Mouse (Mus musculus) midbrain, postnatal 0 days (tissue): ENCODE measurements at regions not wholly inside any gene's neighbourhood (a gene's known extent, or its start where the extent isn't known, plus 50 kb on each side); places are given as distances from the start of the nearest gene placed in this dataset.

Source experiments
- ATAC-seq: fragments of 200-750 bp; cut with Nextera tagmentation; 2 replicates; pipeline ENCODE4 v1.8.0; 2017; ENCODE audit warnings: moderate number of reproducible peaks, mild to moderate bottlenecking, moderate TSS enrichment, moderate library complexity; ENCODE audit not compliant: low FRiP score
- DNase-seq: peaks from one replicate; pipeline ENCODE4 v3.0.0-alpha.2; 2015; ENCODE audit warnings: low spot score
- H3K27ac ChIP-seq: fragments of 300-500 bp; sonication (generic); 2 replicates; pipeline ENCODE4 v1.5.1; 2014; ENCODE audit warnings: low read depth, mild to moderate bottlenecking, low read length, mixed read lengths
- H3K27me3 ChIP-seq: fragments of 300-500 bp; sonication (generic); 2 replicates; pipeline ENCODE4 v1.6.1; 2014; ENCODE audit warnings: low read length, control low read depth, mixed read lengths; ENCODE audit not compliant: insufficient read depth
- H3K36me3 ChIP-seq: fragments of 300-500 bp; sonication (generic); 2 replicates; pipeline ENCODE4 v1.6.1; 2014; ENCODE audit warnings: low read length, control low read depth, mixed read lengths; ENCODE audit not compliant: insufficient read depth
- H3K4me1 ChIP-seq: fragments of 300-500 bp; sonication (generic); 2 replicates; pipeline ENCODE4 v1.6.1; 2014; ENCODE audit warnings: mild to moderate bottlenecking, control low read depth, antibody characterized with exemption, low read length, mixed read lengths; ENCODE audit not compliant: insufficient read depth
- H3K4me2 ChIP-seq: fragments of 300-500 bp; sonication (generic); 2 replicates; pipeline ENCODE4 v1.6.1; 2014; ENCODE audit warnings: low read depth, mild to moderate bottlenecking, low read length, mixed read lengths; ENCODE audit not compliant: poor library complexity, severe bottlenecking
- H3K4me3 ChIP-seq: fragments of 300-500 bp; sonication (generic); 2 replicates; pipeline ENCODE4 v1.5.1; 2014; ENCODE audit warnings: low read depth, mild to moderate bottlenecking, low read length, moderate library complexity
- H3K9ac ChIP-seq: fragments of 300-500 bp; sonication (generic); replicated peaks from 2 replicates; pipeline ENCODE4 v1.6.1; 2014; ENCODE audit warnings: mild to moderate bottlenecking, low read length, moderate library complexity, mixed read lengths; ENCODE audit not compliant: poor library complexity, severe bottlenecking
- H3K9me3 ChIP-seq: fragments of 300-500 bp; sonication (generic); 2 replicates; pipeline ENCODE4 v1.6.1; 2016; ENCODE audit warnings: low read length, control low read depth
- CTCF ChIP-seq: IDR thresholded peaks from 2 replicates; pipeline ENCODE4 v1.5.1; 2016; ENCODE audit warnings: antibody characterized with exemption, mild to moderate bottlenecking
- WGBS: fragments of 180-500 bp; shearing (Covaris S2); extraction: QIAGEN DNeasy Blood & Tissue Kit; methylation state at CpG from one replicate; pipeline ENCODE4 v1.1.7; 2014; 5-methylcytosine and 5-hydroxymethylcytosine counted together

DNA sequence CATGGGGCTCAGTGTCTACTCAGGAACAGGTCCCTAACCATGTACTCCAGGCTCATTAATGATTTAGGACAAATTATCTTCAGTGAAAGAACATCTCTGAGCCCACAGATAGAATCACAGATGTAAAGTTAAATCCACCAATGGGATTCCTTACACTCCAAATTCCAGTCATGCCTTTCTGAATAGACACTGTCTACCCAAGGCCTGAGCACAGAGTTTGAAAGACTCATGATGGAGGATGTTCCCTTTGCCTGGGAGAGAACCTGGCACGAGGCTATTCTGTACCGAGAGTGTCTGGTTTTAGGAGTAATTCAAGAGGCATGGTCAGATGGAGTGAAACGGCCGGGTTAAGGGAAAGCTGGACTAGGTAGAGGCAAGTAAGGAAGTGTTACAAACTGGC is 440.9 kb upstream of the Arglu1 start:
- Histone ChIP-seq H3K9me3 (no peaks in the 10 kb centered on the region), H3K36me3 (no peaks in the 10 kb centered on the region), H3K27me3 (no peaks in the 10 kb centered on the region), H3K27ac (no peak overlapping the region), H3K4me1 (no peaks in the 10 kb centered on the region), H3K9ac (no peak overlapping the region), H3K4me2 (no peak overlapping the region), H3K4me3 (no peak overlapping the region)
- ATAC-seq (no peak), DNase-seq (no peak)
- WGBS: 78% methylated on average over 4 of the region's 4 CpGs
- no peak for TF ChIP-seq CTCF

- no peaks in the 10 kb centered on the region for H3K27me3 ChIP-seq
- no peak overlapping the region for H3K9ac ChIP-seq
- DNase-seq (no peak), ATAC-seq (no peak)
- H3K4me3 ChIP-seq: no peak overlapping the region
- 91% methylated on average over 4 of the region's 4 CpGs for WGBS
- no peaks in the 10 kb centered on the region for H3K36me3 ChIP-seq
- no peaks in the 10 kb centered on the region for H3K9me3 ChIP-seq
- no peak overlapping the region for H3K27ac ChIP-seq
- H3K4me1 ChIP-seq: no peaks in the 10 kb centered on the region
- no peak overlapping the region for H3K4me2 ChIP-seq
- TF ChIP-seq CTCF: no peak
Measured at GRCm38 (mm10) chr8:9124503-9124902, 434.2 kb upstream of the Arglu1 start.

DNA sequence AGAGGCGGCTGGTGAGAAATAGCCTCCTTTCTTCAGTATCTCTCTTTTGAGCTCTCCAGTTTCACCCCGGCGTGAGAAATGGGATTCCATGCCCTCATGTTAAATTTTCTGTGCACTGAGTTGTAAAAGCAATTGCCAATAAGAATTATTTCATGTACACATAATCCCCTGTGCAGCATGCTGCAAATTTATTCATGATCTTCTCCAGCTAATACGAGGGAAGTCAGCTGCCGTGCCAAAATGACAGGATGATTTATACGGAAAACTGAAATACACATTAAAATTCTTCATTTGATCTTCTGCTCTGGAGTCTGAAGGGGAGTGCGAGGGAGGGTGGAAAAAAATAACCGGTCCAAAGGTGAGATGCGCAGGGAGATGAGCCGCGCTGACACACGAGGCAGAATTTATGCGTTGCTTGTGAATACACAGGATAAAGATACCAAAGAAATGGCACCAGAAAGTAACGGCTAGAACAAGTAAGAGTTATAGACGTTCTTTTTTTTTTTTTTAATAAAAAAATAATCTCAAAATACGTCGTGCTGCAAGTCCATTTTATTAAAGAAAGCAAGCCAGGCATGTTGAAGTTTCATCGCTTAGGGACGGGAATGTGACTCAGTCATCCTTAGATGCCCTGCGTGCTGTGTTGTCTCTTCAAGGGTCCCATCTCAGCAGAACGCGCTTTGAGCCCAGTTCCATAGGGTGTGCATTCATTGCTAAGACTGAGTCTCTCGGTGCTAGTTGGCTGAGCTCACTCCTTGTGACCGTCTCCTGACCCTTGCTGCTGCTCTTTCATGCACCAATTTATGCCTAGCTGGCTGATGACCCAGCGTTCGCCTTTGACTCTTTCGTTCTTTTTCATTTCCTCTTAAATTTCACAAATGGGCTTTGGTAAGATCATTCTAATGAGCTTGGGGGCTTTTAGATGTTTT is 427.8 kb upstream of the Arglu1 start:
- no peak for TF ChIP-seq CTCF
- no peak for ATAC-seq

DNA sequence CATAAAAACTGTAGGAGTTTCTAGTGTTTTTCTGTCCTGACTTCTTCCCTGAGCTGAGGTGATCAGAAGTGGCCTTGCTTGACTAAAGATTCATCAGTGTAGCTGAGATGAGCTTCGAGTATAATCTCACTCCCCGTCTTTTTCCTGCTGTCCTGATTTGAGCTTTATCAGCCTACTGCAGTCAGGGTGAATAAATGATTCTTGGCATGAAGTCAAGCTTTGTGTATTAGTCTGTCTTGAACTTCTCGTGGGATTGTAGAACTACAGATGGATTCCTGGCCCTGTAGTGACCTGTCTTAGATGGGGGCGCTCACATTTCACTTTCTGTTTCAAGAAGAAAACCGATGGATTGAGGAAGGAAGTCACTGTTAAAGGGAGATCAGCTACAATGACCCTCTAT is 405.7 kb upstream of the Arglu1 start:
- Histone ChIP-seq H3K4me2 (no peak overlapping the region), H3K36me3 (no peaks in the 10 kb centered on the region), H3K9me3 (no peaks in the 10 kb centered on the region), H3K4me1 (no peaks in the 10 kb centered on the region), H3K27me3 (no peaks in the 10 kb centered on the region), H3K9ac (no peak overlapping the region), H3K4me3 (no peak overlapping the region), H3K27ac (no peak overlapping the region)
- 70% methylated on average over 5 of the region's 5 CpGs for WGBS
- DNase-seq (no peak), ATAC-seq (no peak)
- TF ChIP-seq CTCF: no peak

More for the DNA sequence above, 427.8 kb upstream of the Arglu1 start:
- WGBS: 55% methylated on average over 27 of the region's 27 CpGs
- no peaks in the 10 kb centered on the region for H3K27me3 ChIP-seq
- no peak for DNase-seq
- H3K4me3 ChIP-seq: peak overlapping the region; percentile 22; the same call in 1 of the 2 replicates
- no peak overlapping the region for H3K9ac ChIP-seq
- no peaks in the 10 kb centered on the region for H3K9me3 ChIP-seq
- peak overlapping the region; percentile 50 for H3K4me2 ChIP-seq
- H3K27ac ChIP-seq: no peak overlapping the region
- no peaks in the 10 kb centered on the region for H3K36me3 ChIP-seq
- no peaks in the 10 kb centered on the region for H3K4me1 ChIP-seq

- no peak overlapping the region for H3K4me3 ChIP-seq
- H3K27ac ChIP-seq: no peak overlapping the region
- H3K4me2 ChIP-seq: no peak overlapping the region
- no peak for DNase-seq
- no peak for TF ChIP-seq CTCF
- 55% methylated on average over 9 of the region's 9 CpGs for WGBS
- no peak overlapping the region for H3K9ac ChIP-seq
- no peaks in the 10 kb centered on the region for H3K4me1 ChIP-seq
- H3K36me3 ChIP-seq: no peaks in the 10 kb centered on the region
- H3K27me3 ChIP-seq: no peaks in the 10 kb centered on the region
- no peak for ATAC-seq
- H3K9me3 ChIP-seq: no peaks in the 10 kb centered on the region
Measured at GRCm38 (mm10) chr8:9094002-9094401, 403.7 kb upstream of the Arglu1 start.

- DNase-seq (no peak), ATAC-seq (no peak)
- no peak overlapping the region for H3K9ac ChIP-seq
- no peak overlapping the region for H3K4me3 ChIP-seq
- H3K9me3 ChIP-seq: no peaks in the 10 kb centered on the region
- 70% methylated on average over 4 of the region's 4 CpGs for WGBS
- H3K4me2 ChIP-seq: no peak overlapping the region
- H3K36me3 ChIP-seq: no peaks in the 10 kb centered on the region
- no peaks in the 10 kb centered on the region for H3K27me3 ChIP-seq
- H3K4me1 ChIP-seq: no peaks in the 10 kb centered on the region
- H3K27ac ChIP-seq: no peak overlapping the region
- no peak for TF ChIP-seq CTCF
Measured at GRCm38 (mm10) chr8:9093356-9093755, 403.0 kb upstream of the Arglu1 start.
